ENCODE assay signal across 13 mouse cellular contexts in genomic region chr2:27044641-27045040, GRCm38 (mm10). TPM values are rescaled to one million over a fixed set of nuclear protein-coding genes. Genes with fewer than 3 reads are reported as not detected.
"Had no signal": no experiment of that assay in that cellular context is flagged by ENCODE, and none has a peak within 500 bp of the region (broad histone marks: within the 10 kb centered on the region; RNA-seq: fewer than 3 reads in every experiment).

No protein-coding gene starts in this region.

- H3K36me3 ChIP-seq: limb, embryonic 10.5 days; liver, embryonic 12.5 days; midbrain, embryonic 12.5 days; stomach, embryonic 15.5 days had no signal

- H3K4me1 ChIP-seq: midbrain, embryonic 12.5 days had no signal

- H3K9me3 ChIP-seq: limb, embryonic 10.5 days; liver, embryonic 12.5 days; megakaryocyte, embryonic 14.5 days; midbrain, embryonic 12.5 days; stomach, embryonic 15.5 days had no signal

- H3K27me3 ChIP-seq: stomach, embryonic 15.5 days had no signal

- DNase-seq: right cerebral cortex, postnatal 14 days; thymus, adult 2 months; thymus, postnatal 36 days had no signal

- ATAC-seq: inflammation-experienced regulatory T-cells, adult 6 months; intestine, postnatal 0 days; liver, embryonic 12.5 days had no signal

- H3K4me2 ChIP-seq: liver, embryonic 12.5 days; midbrain, embryonic 12.5 days; stomach, embryonic 15.5 days had no signal

- H3K27ac ChIP-seq: left cerebral cortex, adult 2 months; liver, embryonic 12.5 days; macrophage; midbrain, embryonic 12.5 days; stomach, embryonic 15.5 days had no signal

- H3K4me3 ChIP-seq: left cerebral cortex, adult 2 months; limb, embryonic 10.5 days; liver, embryonic 12.5 days; megakaryocyte, embryonic 14.5 days; midbrain, embryonic 12.5 days; stomach, embryonic 15.5 days had no signal

- H3K9ac ChIP-seq: liver, embryonic 12.5 days; midbrain, embryonic 12.5 days; stomach, embryonic 15.5 days had no signal

RNA-seq across cellular contexts. Expression of gene Mymk, which starts 27.3 kb away (rescaled TPM):
- polyA plus RNA-seq: inflammation-experienced regulatory T-cells, adult 6 months; intestine, postnatal 0 days; macrophage; testis, adult 2 months had no signal

RNA-seq across cellular contexts. Expression of gene Adamtsl2, which starts 34.5 kb away (rescaled TPM):
- polyA plus RNA-seq: inflammation-experienced regulatory T-cells, adult 6 months; macrophage had no signal
